Mouse (Mus musculus): ENCODE results near the gene Alox12.

- no peak for TF ChIP-seq MYOG (IDR thresholded peaks at IDR 0.05; ENCODE audit: control insufficient read depth, extremely low read depth, insufficient read length)
- TF ChIP-seq CTCF (IDR thresholded peaks at IDR 0.05; ENCODE audit: control insufficient read depth, insufficient read depth, insufficient read length) = no peak
- TF ChIP-seq USF1 (IDR thresholded peaks at IDR 0.05; ENCODE audit: low read depth) = no peak
Observed at GRCm38 (mm10) chr11:70233016-70233415, 22.1 kb downstream of the Alox12 start.

All from C2C12 (cell line).